Mouse (Mus musculus) embryonic facial prominence, embryonic 10.5 days (tissue): ENCODE results near the gene Shank2. TPM values are rescaled to one million over a fixed set of nuclear protein-coding genes. Genes with fewer than 3 reads are reported as not detected.

ENCODE experiments used
- DNase-seq: peaks from one replicate; pipeline ENCODE4 v3.0.0-alpha.2; 2017; ENCODE audit warnings: low spot score
- H3K27ac ChIP-seq: fragments of 300-500 bp; sonication (generic); replicated peaks from 2 replicates; pipeline ENCODE4 v1.5.1; 2016; ENCODE audit warnings: mild to moderate bottlenecking
- H3K27me3 ChIP-seq: fragments of 300-500 bp; sonication (generic); replicated peaks from 2 replicates; pipeline ENCODE4 v1.6.1; 2016; ENCODE audit warnings: low read depth, mild to moderate bottlenecking; ENCODE audit not compliant: poor library complexity, severe bottlenecking
- H3K36me3 ChIP-seq: fragments of 300-500 bp; sonication (generic); replicated peaks from 2 replicates; pipeline ENCODE4 v1.6.1; 2016; ENCODE audit warnings: mild to moderate bottlenecking, moderate library complexity
- H3K4me1 ChIP-seq: fragments of 300-500 bp; sonication (generic); 2 replicates; pipeline ENCODE4 v1.6.1; 2016
- H3K4me3 ChIP-seq: fragments of 300-500 bp; sonication (generic); 2 replicates; pipeline ENCODE4 v1.5.1; 2016; ENCODE audit warnings: mild to moderate bottlenecking, moderate library complexity
- H3K9me3 ChIP-seq: fragments of 300-500 bp; sonication (generic); 2 replicates; pipeline ENCODE4 v1.6.1; 2016; ENCODE audit warnings: mild to moderate bottlenecking
- WGBS: fragments of 180-500 bp; shearing (Covaris S2); methylation state at CpG from one replicate; pipeline ENCODE4 v1.1.7; 2016; 5-methylcytosine and 5-hydroxymethylcytosine counted together
- polyA plus RNA-seq: library from polyadenylated mRNA; unstranded; fragments of >200 nt; fragmentation: Nextera tagmentation; extraction: Ambion mirVana; gene quantifications from 2 replicates; pipeline ENCODE4 v1.2.1, GENCODE M21; 2016

The Shank2 gene
- polyA plus RNA-seq, 1 experiment from 2014 or later: 0.75 TPM

- WGBS: 95% methylated on average over 1 of the region's 1 CpGs
- Histone ChIP-seq H3K4me1 (no peaks in the 10 kb centered on the region), H3K27me3 (no peaks in the 10 kb centered on the region), H3K27ac (no peak overlapping the region), H3K36me3 (no peaks in the 10 kb centered on the region), H3K9me3 (peaks cover 3% of the 10 kb centered on the region; the same call in 1 of the 2 replicates), H3K4me3 (no peak overlapping the region)
- peak; percentile 35 for DNase-seq
Observed at GRCm38 (mm10) chr7:144081448-144081847, 79.7 kb downstream of the Shank2 start.

GRCm38 (mm10) chr7:144081963-144082362 is 80.2 kb downstream of the Shank2 start:
- DNase-seq: no peak
- Histone ChIP-seq H3K27ac (no peak overlapping the region), H3K4me3 (no peak overlapping the region), H3K9me3 (peaks cover 3% of the 10 kb centered on the region; the same call in 1 of the 2 replicates), H3K36me3 (no peaks in the 10 kb centered on the region), H3K27me3 (no peaks in the 10 kb centered on the region), H3K4me1 (no peaks in the 10 kb centered on the region)
- 84% methylated on average over 2 of the region's 2 CpGs for WGBS

GRCm38 (mm10) chr7:144087277-144087676 is 85.5 kb downstream of the Shank2 start:
- Histone ChIP-seq H3K4me3 (no peak overlapping the region), H3K27ac (no peak overlapping the region), H3K27me3 (no peaks in the 10 kb centered on the region), H3K9me3 (peaks cover 3% of the 10 kb centered on the region; the same call in 1 of the 2 replicates), H3K4me1 (no peaks in the 10 kb centered on the region), H3K36me3 (no peaks in the 10 kb centered on the region)
- DNase-seq: no peak
- WGBS: 85% methylated on average over 2 of the region's 2 CpGs

GRCm38 (mm10) chr7:144094132-144094531 is 92.4 kb downstream of the Shank2 start:
- Histone ChIP-seq H3K9me3 (no peaks in the 10 kb centered on the region), H3K27me3 (no peaks in the 10 kb centered on the region), H3K36me3 (no peaks in the 10 kb centered on the region), H3K4me3 (no peak overlapping the region), H3K27ac (no peak overlapping the region), H3K4me1 (no peaks in the 10 kb centered on the region)
- WGBS: 88% methylated on average over 12 of the region's 12 CpGs
- no peak for DNase-seq

- H3K27me3 ChIP-seq: no peaks in the 10 kb centered on the region
- H3K4me3 ChIP-seq: no peak overlapping the region
- no peaks in the 10 kb centered on the region for H3K36me3 ChIP-seq
- H3K9me3 ChIP-seq: no peaks in the 10 kb centered on the region
- DNase-seq: peak; percentile 37
- 11% methylated on average over 2 of the region's 2 CpGs for WGBS
- H3K27ac ChIP-seq: no peak overlapping the region
- peaks cover 6% of the 10 kb centered on the region for H3K4me1 ChIP-seq
Observed at GRCm38 (mm10) chr7:144097314-144097713, 95.6 kb downstream of the Shank2 start.

GRCm38 (mm10) chr7:144102222-144102980 is 100.7 kb downstream of the Shank2 start:
- 0 out of 2 replicates have a peak overlapping the region, but pooled peaks have one; percentile 30 for H3K27ac ChIP-seq
- no peaks in the 10 kb centered on the region for H3K9me3 ChIP-seq
- H3K27me3 ChIP-seq: no peaks in the 10 kb centered on the region
- peaks cover 21% of the 10 kb centered on the region for H3K4me1 ChIP-seq
- WGBS: 63% methylated on average over 4 of the region's 4 CpGs
- DNase-seq: no peak
- H3K4me3 ChIP-seq: no peak overlapping the region
- H3K36me3 ChIP-seq: no peaks in the 10 kb centered on the region

GRCm38 (mm10) chr7:144105952-144106351 is 104.2 kb downstream of the Shank2 start:
- Histone ChIP-seq H3K36me3 (no peaks in the 10 kb centered on the region), H3K4me3 (no peak overlapping the region), H3K9me3 (no peaks in the 10 kb centered on the region), H3K4me1 (peaks cover 27% of the 10 kb centered on the region), H3K27ac (no peak overlapping the region), H3K27me3 (no peaks in the 10 kb centered on the region)
- 63% methylated on average over 1 of the region's 1 CpGs for WGBS
- DNase-seq: no peak

- Histone ChIP-seq H3K4me1 (peaks cover 32% of the 10 kb centered on the region), H3K27me3 (no peaks in the 10 kb centered on the region), H3K27ac (no peak overlapping the region), H3K9me3 (no peaks in the 10 kb centered on the region), H3K36me3 (no peaks in the 10 kb centered on the region), H3K4me3 (no peak overlapping the region)
- 26% methylated on average over 9 of the region's 9 CpGs for WGBS
- no peak for DNase-seq
Observed at GRCm38 (mm10) chr7:144106352-144107011, 104.8 kb downstream of the Shank2 start.

GRCm38 (mm10) chr7:144108141-144108540 is 106.4 kb downstream of the Shank2 start:
- Histone ChIP-seq H3K9me3 (no peaks in the 10 kb centered on the region), H3K27me3 (no peaks in the 10 kb centered on the region), H3K27ac (no peak overlapping the region), H3K4me1 (peaks cover 25% of the 10 kb centered on the region), H3K36me3 (no peaks in the 10 kb centered on the region), H3K4me3 (no peak overlapping the region)
- no peak for DNase-seq
- WGBS: 87% methylated on average over 5 of the region's 5 CpGs

GRCm38 (mm10) chr7:144111026-144111604 is 109.4 kb downstream of the Shank2 start:
- DNase-seq: no peak
- Histone ChIP-seq H3K27ac (no peak overlapping the region), H3K27me3 (no peaks in the 10 kb centered on the region), H3K4me3 (no peak overlapping the region), H3K4me1 (peaks cover 22% of the 10 kb centered on the region), H3K36me3 (no peaks in the 10 kb centered on the region), H3K9me3 (no peaks in the 10 kb centered on the region)
- 61% methylated on average over 4 of the region's 4 CpGs for WGBS

GRCm38 (mm10) chr7:144111981-144112380 is 110.3 kb downstream of the Shank2 start:
- DNase-seq: no peak
- Histone ChIP-seq H3K27me3 (no peaks in the 10 kb centered on the region), H3K36me3 (no peaks in the 10 kb centered on the region), H3K9me3 (no peaks in the 10 kb centered on the region), H3K27ac (no peak overlapping the region; the same call in 1 of the 2 replicates), H3K4me1 (peaks cover 13% of the 10 kb centered on the region), H3K4me3 (no peak overlapping the region)
- 74% methylated on average over 3 of the region's 3 CpGs for WGBS

GRCm38 (mm10) chr7:144114230-144114629 is 112.5 kb downstream of the Shank2 start:
- DNase-seq: no peak
- no peak overlapping the region for H3K27ac ChIP-seq
- H3K9me3 ChIP-seq: no peaks in the 10 kb centered on the region
- no peaks in the 10 kb centered on the region for H3K27me3 ChIP-seq
- H3K4me3 ChIP-seq: no peak overlapping the region
- H3K36me3 ChIP-seq: no peaks in the 10 kb centered on the region
- WGBS: 83% methylated on average over 3 of the region's 3 CpGs
- H3K4me1 ChIP-seq: peaks cover 9% of the 10 kb centered on the region; the same call in 1 of the 2 replicates
